Mouse (Mus musculus): ENCODE measurements around the gene Smim11.

The Smim11 gene

GRCm38 (mm10) chr16:92360711-92361110, 59.6 kb downstream of the Smim11 start:
- no peak for DNase-seq (ENCODE audit: inconsistent age in 2 of 2, low spot score in 1 of 2)

All from adrenal gland, adult (tissue).